Mouse (Mus musculus) brain, embryonic 14.5 days (tissue): ENCODE measurements at regions not wholly inside any gene's neighbourhood (a gene's known extent, or its start where the extent isn't known, plus 50 kb on each side); places are given as distances from the start of the nearest gene placed in this dataset.

Experiments
- DNase-seq: peaks from one replicate; pipeline ENCODE4 v3.0.0-alpha.2; 2011; ENCODE audit warnings: low read depth
- CTCF ChIP-seq: fragments of 200-500 bp; IDR thresholded peaks from 2 replicates; pipeline ENCODE4 v1.5.1; 2012; ENCODE audit warnings: inconsistent platforms, mild to moderate bottlenecking, moderate library complexity, borderline replicate concordance; ENCODE audit not compliant: insufficient read depth, insufficient read length; ENCODE audit errors: extremely low read depth
- POLR2A ChIP-seq: fragments of 200-500 bp; IDR thresholded peaks from 2 replicates; pipeline ENCODE4 v1.6.1; 2012; ENCODE audit warnings: mild to moderate bottlenecking, inconsistent platforms, borderline replicate concordance; ENCODE audit not compliant: poor library complexity, insufficient read depth, insufficient read length, severe bottlenecking; ENCODE audit errors: extremely low read depth

GRCm38 (mm10) chr11:114254344-114254743, 187.5 kb upstream of the Sdk2 start:
- TF ChIP-seq POLR2A, result no peak
- no peak for TF ChIP-seq CTCF
- DNase-seq, result no peak

GRCm38 (mm10) chr11:114251614-114252013, 184.8 kb upstream of the Sdk2 start:
- TF ChIP-seq CTCF (peak; percentile 67), POLR2A (no peak)
- DNase-seq, result peak; percentile 72

- DNase-seq, result no peak
- TF ChIP-seq POLR2A (no peak), CTCF (no peak)
Measured at GRCm38 (mm10) chr11:114249215-114249614, 182.4 kb upstream of the Sdk2 start.

- DNase-seq, result peak; percentile 67
- no peak for TF ChIP-seq POLR2A
- TF ChIP-seq CTCF, result no peak
Measured at GRCm38 (mm10) chr11:114248261-114248898, 181.5 kb upstream of the Sdk2 start.

GRCm38 (mm10) chr11:114239311-114239803, 172.5 kb upstream of the Sdk2 start:
- peak; percentile 89 for DNase-seq
- TF ChIP-seq POLR2A, result no peak
- TF ChIP-seq CTCF, result no peak

GRCm38 (mm10) chr11:114238801-114239200, 172.0 kb upstream of the Sdk2 start:
- TF ChIP-seq POLR2A (no peak), CTCF (no peak)
- DNase-seq, result no peak

GRCm38 (mm10) chr11:114238316-114238715, 171.5 kb upstream of the Sdk2 start:
- no peak for DNase-seq
- TF ChIP-seq CTCF, result no peak
- TF ChIP-seq POLR2A, result no peak

- DNase-seq, result peak; percentile 42
- TF ChIP-seq POLR2A (no peak), CTCF (no peak)
Measured at GRCm38 (mm10) chr11:114234542-114234910, 167.7 kb upstream of the Sdk2 start.

- DNase-seq, result peak; percentile 50
- TF ChIP-seq POLR2A (no peak), CTCF (no peak)
Measured at GRCm38 (mm10) chr11:114233636-114234541, 167.0 kb upstream of the Sdk2 start.

- no peak for TF ChIP-seq POLR2A
- no peak for TF ChIP-seq CTCF
- DNase-seq, result peak; percentile 35
Measured at GRCm38 (mm10) chr11:114231841-114232240, 165.0 kb upstream of the Sdk2 start.

GRCm38 (mm10) chr11:114229763-114230162, 162.9 kb upstream of the Sdk2 start:
- TF ChIP-seq POLR2A, result no peak
- no peak for DNase-seq

- no peak for DNase-seq
- TF ChIP-seq POLR2A (no peak), CTCF (no peak)
Measured at GRCm38 (mm10) chr11:114229196-114229595, 162.3 kb upstream of the Sdk2 start.

GRCm38 (mm10) chr11:114226553-114226952, 159.7 kb upstream of the Sdk2 start:
- DNase-seq, result no peak
- TF ChIP-seq POLR2A (no peak), CTCF (no peak)

- DNase-seq, result no peak
- TF ChIP-seq POLR2A (no peak), CTCF (no peak)
Measured at GRCm38 (mm10) chr11:114224706-114225105, 157.9 kb upstream of the Sdk2 start.

- no peak for DNase-seq
- TF ChIP-seq CTCF (no peak), POLR2A (no peak)
Measured at GRCm38 (mm10) chr11:114223061-114223460, 156.2 kb upstream of the Sdk2 start.
